Mouse (Mus musculus): Measurements from ENCODE around the gene Ifna16. TPM values are rescaled to one million over a fixed set of nuclear protein-coding genes. Genes with fewer than 3 reads are reported as not detected.

Gene Ifna16
- total and polyA plus RNA-seq, 3 experiments = not detected

DNA sequence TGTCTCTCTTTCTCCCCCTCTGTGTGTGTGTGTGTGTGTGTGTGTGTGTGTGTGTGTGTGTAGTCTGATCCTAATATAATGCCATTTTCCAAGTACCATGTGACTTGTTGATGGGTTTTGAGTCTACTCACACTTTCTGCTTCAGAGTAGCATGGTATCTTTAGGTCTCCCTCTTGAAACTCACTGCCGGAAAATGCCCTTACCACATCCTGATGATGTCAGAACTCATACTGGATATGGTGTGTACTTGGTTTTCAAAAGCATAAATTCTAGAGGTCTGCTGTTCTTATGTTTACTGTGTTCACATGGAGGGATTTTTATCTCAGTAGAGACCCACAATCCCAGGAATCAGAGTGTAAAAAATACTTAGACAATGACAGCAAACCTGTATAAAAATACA lies 15.8 kb upstream of the Ifna16 start:
- H3K4me2 ChIP-seq (ENCODE audit: insufficient read depth, low read depth, poor library complexity, severe bottlenecking) = no peak overlapping the region
- H3K36me3 ChIP-seq (replicated peaks in 1 of 2; ENCODE audit: control insufficient read depth in 1 of 2, insufficient read depth in 1 of 2, low read length in 1 of 2) = no peaks in the 10 kb centered on the region
- H3K27ac ChIP-seq (ENCODE audit: insufficient read depth, low read depth) = no peak overlapping the region
- dilution Hi-C loops (cut with MboI; ENCODE audit: extremely low pct_ligation_motif_present, extremely low pct_unique_long_range_greater_than_20kb, low sequenced_read_pairs) = no loop called here
- no peak for DNase-seq (ENCODE audit: extremely low read depth)
- peaks cover 0 to 5% of the 10 kb centered on the region in 2 experiments; a peak in 2 of 4 replicates for H3K4me1 ChIP-seq (ENCODE audit: control insufficient read depth in 1 of 2, insufficient read depth in 2 of 2)
- in situ Hi-C loops (cut with MboI; ENCODE audit: low pct_ligation_motif_present, low pct_unique_long_range_greater_than_20kb, low sequenced_read_pairs) = no loop called here
- H3K9me3 ChIP-seq (replicated peaks; ENCODE audit: low read length) = no peaks in the 10 kb centered on the region
- TF ChIP-seq USF1 (IDR thresholded peaks at IDR 0.05; ENCODE audit: low read depth, low read length) = no peak
- TF ChIP-seq RCOR1 (conservative IDR thresholded peaks at IDR 0.05; ENCODE audit: low read depth, low read length) = no peak
- no peak for TF ChIP-seq ZKSCAN1 (IDR thresholded peaks at IDR 0.05; ENCODE audit: borderline replicate concordance, low read depth, low read length)
- no peak for TF ChIP-seq HCFC1 (IDR thresholded peaks at IDR 0.05; ENCODE audit: low read depth, low read length)
- TF ChIP-seq EP300 (IDR thresholded peaks at IDR 0.05; ENCODE audit: low read length) = no peak
- TF ChIP-seq JUND (conservative IDR thresholded peaks at IDR 0.05; ENCODE audit: low read depth, low read length) = no peak
- no peak for TF ChIP-seq MAX (IDR thresholded peaks at IDR 0.05; ENCODE audit: low read length)
- no peak for TF ChIP-seq UBTF (IDR thresholded peaks at IDR 0.05; ENCODE audit: low read depth, low read length)
- TF ChIP-seq TCF12 (IDR thresholded peaks at IDR 0.05; ENCODE audit: low read depth, low read length) = no peak
- no peak for TF ChIP-seq MAFK (IDR thresholded peaks at IDR 0.05; ENCODE audit: insufficient replicate concordance, low read length)
- TF ChIP-seq ELF1 (IDR thresholded peaks at IDR 0.05; ENCODE audit: low read depth, low read length) = no peak
- no peak for TF ChIP-seq ETS1 (conservative IDR thresholded peaks at IDR 0.05; ENCODE audit: low read depth, low read length)
- no peak for TF ChIP-seq MEF2A (IDR thresholded peaks at IDR 0.05; ENCODE audit: borderline replicate concordance, low read depth, low read length)
- no peak for TF ChIP-seq SIN3A (IDR thresholded peaks at IDR 0.05; ENCODE audit: low read length)
- TF ChIP-seq KAT2A (IDR thresholded peaks at IDR 0.05; ENCODE audit: insufficient replicate concordance, low read length) = no peak
- no peak for TF ChIP-seq SMC3 (IDR thresholded peaks at IDR 0.05; ENCODE audit: low read depth, low read length)
- no peak for TF ChIP-seq RAD21 (IDR thresholded peaks at IDR 0.05; ENCODE audit: low read depth, low read length)
- no peak for TF ChIP-seq CTCF (conservative IDR thresholded peaks at IDR 0.05 in 1 of 2, IDR thresholded peaks at IDR 0.05 in 1 of 2; ENCODE audit: low read depth in 2 of 2, low read length in 2 of 2)
- no peak for TF ChIP-seq NRF1 (IDR thresholded peaks at IDR 0.05; ENCODE audit: low read depth, low read length)
- no peak for TF ChIP-seq ZC3H11A (IDR thresholded peaks at IDR 0.05; ENCODE audit: low read depth, low read length)
- H3K79me2 ChIP-seq (replicated peaks; ENCODE audit: control insufficient read depth, extremely low read depth, insufficient read depth, poor library complexity, severe bottlenecking) = no peaks in the 10 kb centered on the region
- H3K9ac ChIP-seq (ENCODE audit: insufficient read depth, low read depth) = no peak overlapping the region
- peaks cover 12% of the 10 kb centered on the region for H3K27me3 ChIP-seq (replicated peaks)
- no peak overlapping the region for H3K4me3 ChIP-seq (replicated peaks in 1 of 3; ENCODE audit: low read depth in 2 of 3, low read length in 2 of 3, poor library complexity in 1 of 3)

DNA sequence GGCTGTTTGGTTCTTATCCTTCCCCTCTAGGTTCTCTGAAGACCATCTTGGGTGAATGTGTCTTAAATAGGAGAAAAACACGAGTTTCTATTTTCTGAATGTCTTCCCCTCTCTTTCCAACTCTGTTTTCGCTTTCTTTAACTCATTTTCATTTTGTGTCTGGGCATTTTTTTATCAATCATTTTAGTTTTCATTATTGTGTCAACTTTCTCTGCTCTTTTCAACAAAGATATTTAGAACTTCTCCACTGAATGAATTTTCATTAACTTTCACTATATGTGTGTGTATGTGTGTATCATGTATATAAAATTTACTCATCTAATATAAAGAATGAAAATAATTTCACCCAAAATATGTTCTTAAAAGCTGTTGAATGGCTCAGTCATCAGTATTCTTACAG lies 14.5 kb upstream of the Ifna16 start, which contains the start of gene Ifnab:
Ifnab (minus strand) TSS at position 101 of the 400 bp plus-strand sequence.
- H3K4me1 ChIP-seq (ENCODE audit: control insufficient read depth in 1 of 2, insufficient read depth in 2 of 2) = peaks cover 0 to 5% of the 10 kb centered on the region in 2 experiments; a peak in 2 of 4 replicates

More for the DNA sequence above, 14.5 kb upstream of the Ifna16 start, which contains the start of gene Ifnab:
- in situ Hi-C loops (cut with MboI; ENCODE audit: low pct_ligation_motif_present, low pct_unique_long_range_greater_than_20kb, low sequenced_read_pairs) = no loop called here
- DNase-seq (ENCODE audit: extremely low read depth) = no peak
- no peak within 1 kb of the TSS for H3K4me3 ChIP-seq (replicated peaks in 1 of 3; ENCODE audit: low read depth in 2 of 3, low read length in 2 of 3, poor library complexity in 1 of 3)
- dilution Hi-C loops (cut with MboI; ENCODE audit: extremely low pct_ligation_motif_present, extremely low pct_unique_long_range_greater_than_20kb, low sequenced_read_pairs) = no loop called here
- H3K36me3 ChIP-seq (replicated peaks in 1 of 2; ENCODE audit: control insufficient read depth in 1 of 2, insufficient read depth in 1 of 2, low read length in 1 of 2) = no peaks in the 10 kb centered on the region
- H3K27ac ChIP-seq (ENCODE audit: insufficient read depth, low read depth) = no peak within 1 kb of the TSS
- TF ChIP-seq ELF1 (IDR thresholded peaks at IDR 0.05; ENCODE audit: low read depth, low read length) = no peak
- no peak for TF ChIP-seq UBTF (IDR thresholded peaks at IDR 0.05; ENCODE audit: low read depth, low read length)
- TF ChIP-seq GABPA (IDR thresholded peaks at IDR 0.05; ENCODE audit: insufficient replicate concordance, low read depth, low read length) = no peak
- H3K9ac ChIP-seq (ENCODE audit: insufficient read depth, low read depth) = no peak within 1 kb of the TSS
- H3K9me3 ChIP-seq (replicated peaks; ENCODE audit: low read length) = no peaks in the 10 kb centered on the region
- H3K27me3 ChIP-seq (replicated peaks) = peaks cover 15% of the 10 kb centered on the region
- no peaks in the 10 kb centered on the region for H3K79me2 ChIP-seq (replicated peaks; ENCODE audit: control insufficient read depth, extremely low read depth, insufficient read depth, poor library complexity, severe bottlenecking)
- H3K4me2 ChIP-seq (ENCODE audit: insufficient read depth, low read depth, poor library complexity, severe bottlenecking) = no peak within 1 kb of the TSS
